Mouse (Mus musculus) midbrain, embryonic 14.5 days (tissue): Measurements from ENCODE around the gene Crkl. TPM values are rescaled to one million over a fixed set of nuclear protein-coding genes. Genes with fewer than 3 reads are reported as not detected.
A peak's percentile ranks its signal among the peaks of the same experiment; 100 is the strongest.
"Not testable (repeated sequence)": the region's sequence is repeated elsewhere in the genome, so short reads cannot be mapped to it uniquely, and the experiment has no call there.

Experiments
- ATAC-seq: fragments of 200-750 bp; cut with Nextera tagmentation; 2 replicates; pipeline ENCODE4 v1.8.0; 2017; ENCODE audit warnings: moderate number of reproducible peaks, moderate library complexity; ENCODE audit not compliant: low FRiP score, low TSS enrichment
- DNase-seq: peaks from one replicate; pipeline ENCODE4 v3.0.0-alpha.2; 2015
- H3K27ac ChIP-seq: fragments of 300-500 bp; sonication (generic); replicated peaks from 2 replicates; pipeline ENCODE4 v1.5.1; 2014; ENCODE audit warnings: mild to moderate bottlenecking, low read depth, low read length, moderate library complexity
- H3K27me3 ChIP-seq: fragments of 300-500 bp; sonication (generic); 2 replicates; pipeline ENCODE4 v1.6.1; 2014; ENCODE audit warnings: low read length, control low read depth, mixed read lengths; ENCODE audit not compliant: control insufficient read depth, insufficient read depth
- H3K36me3 ChIP-seq: fragments of 300-500 bp; sonication (generic); 2 replicates; pipeline ENCODE4 v1.6.1; 2014; ENCODE audit warnings: low read length, control low read depth; ENCODE audit not compliant: control insufficient read depth, insufficient read depth
- H3K4me1 ChIP-seq: fragments of 300-500 bp; sonication (generic); 2 replicates; pipeline ENCODE4 v1.6.1; 2014; ENCODE audit warnings: mild to moderate bottlenecking, antibody characterized with exemption, low read length, control low read depth; ENCODE audit not compliant: control insufficient read depth, insufficient read depth
- H3K4me2 ChIP-seq: fragments of 300-500 bp; sonication (generic); 2 replicates; pipeline ENCODE4 v1.6.1; 2014; ENCODE audit warnings: mild to moderate bottlenecking, low read length, moderate library complexity
- H3K4me3 ChIP-seq: fragments of 300-500 bp; sonication (generic); replicated peaks from 2 replicates; pipeline ENCODE4 v1.5.1; 2014; ENCODE audit warnings: low read depth, low read length
- H3K9ac ChIP-seq: fragments of 300-500 bp; sonication (generic); replicated peaks from 2 replicates; pipeline ENCODE4 v1.6.1; 2014; ENCODE audit warnings: mild to moderate bottlenecking, low read length, moderate library complexity
- H3K9me3 ChIP-seq: fragments of 300-500 bp; sonication (generic); 2 replicates; pipeline ENCODE4 v1.6.1; 2016; ENCODE audit warnings: low read length, control low read depth, mixed read lengths; ENCODE audit not compliant: control insufficient read depth
- WGBS: fragments of 180-500 bp; shearing (Covaris S2); extraction: QIAGEN DNeasy Blood & Tissue Kit; methylation state at CpG from one replicate; pipeline ENCODE4 v1.1.7; 2014; 5-methylcytosine and 5-hydroxymethylcytosine counted together
- polyA plus RNA-seq: library from polyadenylated mRNA; unstranded; fragments of >200 nt; fragmentation: Nextera tagmentation; extraction: Ambion mirVana; gene quantifications from 2 replicates; pipeline ENCODE4 v1.2.1, GENCODE M21; 2014

Crkl gene
- polyA plus RNA-seq, 1 experiment from 2014 or later = 85.4 TPM

GRCm38 (mm10) chr16:17491896-17492561 lies 40.2 kb downstream of the Crkl start:
- Histone ChIP-seq H3K27me3 (peaks cover 10% of the 10 kb centered on the region; the same call in 1 of the 2 replicates), H3K4me3 (no peak overlapping the region), H3K27ac (no peak overlapping the region), H3K36me3 (peaks cover 8% of the 10 kb centered on the region), H3K4me1 (peaks cover 5% of the 10 kb centered on the region; the same call in 1 of the 2 replicates), H3K4me2 (no peak overlapping the region), H3K9me3 (no peaks in the 10 kb centered on the region), H3K9ac (no peak overlapping the region)
- WGBS = 67% methylated on average over 5 of the region's 5 CpGs
- ATAC-seq = no peak
- DNase-seq = no peak

DNA sequence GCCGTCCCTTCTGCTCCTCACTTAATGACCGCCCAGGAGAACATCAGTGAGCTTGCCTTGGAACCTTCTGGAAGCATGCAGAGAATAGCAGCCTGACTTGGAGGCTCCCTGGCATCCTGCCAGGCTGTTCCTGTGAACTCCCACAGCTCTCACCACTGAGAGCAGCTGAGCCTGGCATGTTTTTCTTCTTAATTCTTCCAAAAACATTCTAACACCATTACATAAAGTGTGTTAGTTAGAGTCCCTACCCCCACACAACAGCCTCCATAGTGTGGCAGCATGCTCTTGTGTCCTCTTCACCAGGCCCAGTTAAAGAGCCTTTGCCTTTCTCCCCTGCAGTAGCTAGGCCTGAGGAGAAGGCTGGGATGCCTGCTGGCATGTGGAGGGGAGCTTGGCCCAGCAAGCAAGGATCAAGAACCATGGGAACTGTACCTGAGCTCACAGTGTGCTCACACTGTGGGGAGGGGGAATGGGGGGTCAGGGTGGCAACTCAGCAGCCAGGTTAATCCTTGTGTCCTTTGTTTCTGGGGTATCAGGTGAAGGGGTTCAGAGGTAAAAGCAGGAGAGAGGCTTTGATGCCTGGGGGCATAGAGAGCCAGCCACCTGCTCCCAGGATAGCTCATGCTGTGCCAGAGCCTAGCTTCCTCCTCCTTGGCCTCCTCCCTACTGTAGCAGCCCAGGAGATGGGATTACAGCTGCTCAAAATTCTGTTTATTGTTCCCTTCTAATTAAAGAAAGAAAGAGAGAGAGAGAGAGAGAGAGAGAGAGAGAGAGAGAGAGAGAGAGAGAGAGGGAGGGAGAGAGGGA lies 44.9 kb downstream of the Crkl start:
- no peak for ATAC-seq
- 67% methylated on average over 2 of the region's 2 CpGs for WGBS

GRCm38 (mm10) chr16:17499249-17499883 lies 47.6 kb downstream of the Crkl start:
- peaks cover 12% of the 10 kb centered on the region for H3K4me1 ChIP-seq
- H3K4me3 ChIP-seq = no peak overlapping the region
- H3K9ac ChIP-seq = no peak overlapping the region; the same call in 1 of the 2 replicates
- H3K9me3 ChIP-seq = no peaks in the 10 kb centered on the region
- peak overlapping the region; percentile 25; the same call in 1 of the 2 replicates for H3K4me2 ChIP-seq
- WGBS = 13% methylated on average over 10 of the region's 10 CpGs
- H3K27me3 ChIP-seq = no peaks in the 10 kb centered on the region
- H3K27ac ChIP-seq = 0 out of 2 replicates have a peak overlapping the region, but pooled peaks have one; percentile 26
- ATAC-seq (peak; percentile 79), DNase-seq (peak; percentile 65)
- H3K36me3 ChIP-seq = no peaks in the 10 kb centered on the region

More for the DNA sequence above, 44.9 kb downstream of the Crkl start:
- Histone ChIP-seq H3K27me3 (no peaks in the 10 kb centered on the region), H3K36me3 (no peaks in the 10 kb centered on the region), H3K27ac (peak overlapping the region; percentile 26; the same call in 1 of the 2 replicates), H3K4me3 (no peak overlapping the region), H3K9ac (no peak overlapping the region), H3K4me2 (no peak overlapping the region), H3K4me1 (peaks cover 12% of the 10 kb centered on the region), H3K9me3 (no peaks in the 10 kb centered on the region)
- peak; percentile 73 for DNase-seq

DNA sequence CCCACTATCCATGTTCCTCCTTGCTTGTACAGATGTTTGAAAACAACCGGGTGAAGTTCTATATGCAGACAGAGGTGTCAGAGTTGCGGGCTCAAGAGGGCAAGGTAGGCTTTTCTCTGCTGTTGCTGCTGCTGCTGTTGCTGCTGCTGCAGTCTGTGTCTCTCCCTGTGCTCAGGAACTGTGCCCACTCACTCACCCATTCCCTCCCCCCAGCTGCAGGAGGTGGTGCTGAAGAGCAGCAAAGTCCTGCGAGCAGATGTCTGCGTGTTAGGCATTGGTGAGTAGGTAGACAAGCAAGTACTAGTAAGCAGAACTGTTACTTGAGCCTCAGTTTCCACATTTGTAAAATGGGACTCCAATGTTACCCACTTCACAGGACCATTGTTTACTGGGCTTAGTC lies 50.9 kb downstream of the Crkl start:
- no peak for ATAC-seq
- no peaks in the 10 kb centered on the region for H3K27me3 ChIP-seq
- 81% methylated on average over 4 of the region's 4 CpGs for WGBS
- H3K4me2 ChIP-seq = no peak overlapping the region
- no peak overlapping the region for H3K9ac ChIP-seq
- no peak for DNase-seq
- H3K4me1 ChIP-seq = peaks cover 12% of the 10 kb centered on the region
- no peaks in the 10 kb centered on the region for H3K9me3 ChIP-seq
- no peak overlapping the region for H3K4me3 ChIP-seq
- H3K36me3 ChIP-seq = no peaks in the 10 kb centered on the region
- H3K27ac ChIP-seq = no peak overlapping the region

DNA sequence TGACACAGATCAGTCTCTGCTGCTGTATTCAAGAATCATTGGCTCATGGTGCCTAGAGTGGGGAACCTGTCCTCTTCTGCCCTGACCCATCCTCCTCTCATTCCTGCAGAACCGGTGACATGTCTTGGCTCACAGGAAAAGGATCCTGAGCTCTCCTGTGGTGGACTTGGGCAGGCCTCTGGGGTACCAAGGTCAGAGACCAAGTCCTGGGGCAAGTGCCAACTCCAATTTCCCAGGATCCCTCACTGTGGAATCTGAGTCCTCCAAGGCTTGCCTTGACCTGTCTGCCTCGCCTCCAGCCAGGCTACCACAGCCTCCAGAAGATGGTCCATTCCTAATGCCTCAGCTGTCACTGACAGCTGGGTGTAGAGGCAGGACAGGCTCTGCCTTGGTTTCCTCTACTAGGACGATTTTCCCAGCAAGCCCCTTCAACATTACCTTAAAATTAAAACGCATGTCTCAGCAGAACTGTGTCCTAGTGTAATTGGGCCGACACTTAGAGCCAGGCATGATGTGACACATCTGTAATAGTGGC lies 55.3 kb downstream of the Crkl start:
- Histone ChIP-seq H3K4me3 (no peak overlapping the region), H3K4me2 (no peak overlapping the region), H3K4me1 (peaks cover 18% of the 10 kb centered on the region), H3K9me3 (no peaks in the 10 kb centered on the region), H3K27me3 (no peaks in the 10 kb centered on the region), H3K9ac (no peak overlapping the region), H3K36me3 (peaks cover 8% of the 10 kb centered on the region), H3K27ac (no peak overlapping the region)
- no peak for ATAC-seq
- WGBS = 88% methylated on average over 5 of the region's 5 CpGs
- no peak for DNase-seq

- H3K36me3 ChIP-seq = peaks cover 18% of the 10 kb centered on the region
- not testable (repeated sequence) for H3K9me3 ChIP-seq, DNase-seq, H3K27me3 ChIP-seq, ATAC-seq
- H3K9ac ChIP-seq = peak overlapping the region; percentile 84
- 31% methylated on average over 3 of the region's 3 CpGs for WGBS
- peak overlapping the region; percentile 85 for H3K4me2 ChIP-seq
- H3K4me1 ChIP-seq = peaks cover 18% of the 10 kb centered on the region
- H3K4me3 ChIP-seq = peak overlapping the region; percentile 83
- peak overlapping the region; percentile 92 for H3K27ac ChIP-seq
Observed at GRCm38 (mm10) chr16:17508031-17508430, 56.2 kb downstream of the Crkl start.

DNA sequence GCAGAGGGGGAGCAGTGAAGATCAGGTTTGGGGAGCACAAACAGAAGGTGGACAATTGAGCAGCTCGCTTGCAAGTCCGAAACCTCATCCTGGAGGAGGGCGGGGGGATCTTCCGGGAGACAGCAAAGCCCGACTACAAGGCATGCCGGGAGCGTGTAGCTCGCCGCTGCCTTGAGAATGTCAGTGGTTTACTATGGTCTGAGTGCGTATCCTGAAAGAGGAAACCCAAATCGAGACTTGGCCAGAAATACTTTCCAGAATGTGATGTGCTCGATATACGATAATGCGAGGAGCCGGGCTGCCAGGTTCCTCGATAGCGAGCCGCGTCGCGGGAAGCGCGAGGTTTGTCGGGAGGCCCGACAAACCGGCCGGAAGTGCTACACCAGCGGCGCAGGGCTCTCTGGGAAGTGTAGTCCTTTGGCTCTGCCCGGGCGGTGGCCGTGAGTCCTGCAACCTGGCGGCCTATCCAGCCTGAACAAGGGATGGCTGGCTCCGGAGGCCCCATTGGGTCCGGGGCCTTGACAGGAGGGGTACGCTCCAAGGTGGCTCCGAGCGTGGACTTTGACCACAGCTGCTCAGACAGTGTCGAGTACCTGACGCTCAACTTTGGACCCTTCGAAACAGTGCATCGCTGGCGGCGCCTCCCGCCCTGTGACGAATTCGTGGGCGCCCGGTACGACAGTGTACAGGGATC lies 56.9 kb downstream of the Crkl start, which contains the start of gene Lztr1:
Gene Lztr1 (plus strand): TSS at position 143 of the 694 bp plus-strand sequence.
- peak within 1 kb of the TSS; percentile 92 for H3K27ac ChIP-seq
- WGBS = under 1% methylated on average over 50 of the region's 50 CpGs
- peak within 1 kb of the TSS; percentile 83 for H3K4me3 ChIP-seq
- H3K27me3 ChIP-seq = no peaks in the 10 kb centered on the region
- ATAC-seq (peak; percentile 96), DNase-seq (peak; percentile 96)
- peaks cover 18% of the 10 kb centered on the region for H3K4me1 ChIP-seq
- peaks cover 24% of the 10 kb centered on the region for H3K36me3 ChIP-seq
- peak within 1 kb of the TSS; percentile 84 for H3K9ac ChIP-seq
- no peaks in the 10 kb centered on the region for H3K9me3 ChIP-seq
- peak within 1 kb of the TSS; percentile 85 for H3K4me2 ChIP-seq

DNA sequence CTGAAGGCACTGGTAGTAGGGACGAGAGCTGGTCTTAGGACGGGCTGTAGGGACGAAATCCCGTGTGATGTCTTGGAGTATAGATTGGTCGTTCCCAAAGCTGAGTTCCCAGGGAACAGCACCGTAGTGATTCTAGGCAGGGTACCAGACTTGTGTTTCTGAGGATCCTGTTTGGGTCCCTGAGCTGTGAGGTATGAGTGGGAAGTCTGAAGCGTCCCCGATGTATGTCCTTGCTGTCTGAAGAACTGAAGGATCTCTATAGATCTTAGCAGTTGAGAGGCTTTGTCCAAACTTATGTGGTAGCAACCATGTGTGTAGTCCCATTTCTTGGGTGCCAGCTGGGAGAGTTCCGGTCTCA lies 57.4 kb downstream of the Crkl start:
- Histone ChIP-seq H3K4me2 (peak overlapping the region; percentile 85), H3K9me3 (no peaks in the 10 kb centered on the region), H3K4me3 (peak overlapping the region; percentile 83), H3K4me1 (peaks cover 18% of the 10 kb centered on the region), H3K27ac (peak overlapping the region; percentile 92), H3K27me3 (no peaks in the 10 kb centered on the region), H3K9ac (peak overlapping the region; percentile 84), H3K36me3 (peaks cover 27% of the 10 kb centered on the region)
- no peak for ATAC-seq
- no peak for DNase-seq
- 15% methylated on average over 9 of the region's 9 CpGs for WGBS
